Mouse (Mus musculus) heart, embryonic 16.5 days (tissue): Measurements from ENCODE around the gene Il25. TPM values are rescaled to one million over a fixed set of nuclear protein-coding genes. Genes with fewer than 3 reads are reported as not detected.

ENCODE experiments used
- ATAC-seq: fragments of 200-750 bp; cut with Nextera tagmentation; replicated peaks from 2 replicates; pipeline ENCODE4 v1.8.0; 2017; ENCODE audit warnings: moderate number of reproducible peaks; ENCODE audit not compliant: insufficient read depth, low FRiP score; ENCODE audit errors: extremely low read depth
- H3K27ac ChIP-seq: fragments of 300-500 bp; sonication (generic); 2 replicates; pipeline ENCODE4 v1.5.1; 2014; ENCODE audit warnings: mild to moderate bottlenecking, low read length, control low read depth, moderate library complexity
- H3K27me3 ChIP-seq: fragments of 300-500 bp; sonication (generic); 2 replicates; pipeline ENCODE4 v1.6.1; 2014; ENCODE audit warnings: low read length, mixed read lengths; ENCODE audit not compliant: control insufficient read depth, insufficient read depth
- H3K36me3 ChIP-seq: fragments of 300-500 bp; sonication (generic); 2 replicates; pipeline ENCODE4 v1.6.1; 2014; ENCODE audit not compliant: control insufficient read depth, insufficient read depth
- H3K4me1 ChIP-seq: fragments of 300-500 bp; sonication (generic); 2 replicates; pipeline ENCODE4 v1.6.1; 2014; ENCODE audit warnings: low read length, mixed read lengths; ENCODE audit not compliant: control insufficient read depth, insufficient read depth
- H3K4me2 ChIP-seq: fragments of 300-500 bp; sonication (generic); 2 replicates; pipeline ENCODE4 v1.6.1; 2014; ENCODE audit warnings: low read depth, mild to moderate bottlenecking, control low read depth, low read length
- H3K4me3 ChIP-seq: fragments of 300-500 bp; sonication (generic); 2 replicates; pipeline ENCODE4 v1.5.1; 2014; ENCODE audit warnings: mild to moderate bottlenecking, control low read depth, low read length
- H3K9ac ChIP-seq: fragments of 300-500 bp; sonication (generic); 2 replicates; pipeline ENCODE4 v1.6.1; 2014; ENCODE audit warnings: low read length, control low read depth
- H3K9me3 ChIP-seq: fragments of 300-500 bp; sonication (generic); replicated peaks from 2 replicates; pipeline ENCODE4 v1.6.1; 2016; ENCODE audit warnings: low read length; ENCODE audit not compliant: control insufficient read depth
- WGBS: fragments of 180-500 bp; shearing (Covaris S2); extraction: QIAGEN DNeasy Blood & Tissue Kit; methylation state at CpG from one replicate; pipeline ENCODE4 v1.1.7; 2014; 5-methylcytosine and 5-hydroxymethylcytosine counted together
- polyA plus RNA-seq: library from polyadenylated mRNA; unstranded; fragments of >200 nt; fragmentation: Nextera tagmentation; extraction: Ambion mirVana; gene quantifications from 2 replicates; pipeline ENCODE4 v1.2.1, GENCODE M21; 2015

Il25 gene
- polyA plus RNA-seq, 1 experiment from 2014 or later, result not detected

- no peaks in the 10 kb centered on the region for H3K9me3 ChIP-seq
- H3K4me3 ChIP-seq, result peak within 1 kb of the TSS; percentile 65
- H3K9ac ChIP-seq, result peak within 1 kb of the TSS; percentile 88
- peak within 1 kb of the TSS; percentile 97 for H3K4me2 ChIP-seq
- peaks cover 15% of the 10 kb centered on the region for H3K27me3 ChIP-seq
- ATAC-seq, result peak; percentile 61
- WGBS, result 7% methylated on average over 57 of the region's 57 CpGs
- peak within 1 kb of the TSS; percentile 91 for H3K27ac ChIP-seq
- peaks cover 21% of the 10 kb centered on the region for H3K4me1 ChIP-seq
- H3K36me3 ChIP-seq, result no peaks in the 10 kb centered on the region
Measured at GRCm38 (mm10) chr14:54925349-54926342, 6.8 kb upstream of the Il25 start, which contains the start of gene Efs. Gene Efs, minus strand, starts transcription at chr14:54926126.

GRCm38 (mm10) chr14:54926401-54927158 is 5.9 kb upstream of the Il25 start:
- 1% methylated on average over 51 of the region's 58 CpGs for WGBS
- Histone ChIP-seq H3K9ac (peak overlapping the region; percentile 88), H3K9me3 (no peaks in the 10 kb centered on the region), H3K4me1 (peaks cover 21% of the 10 kb centered on the region), H3K27ac (peak overlapping the region; percentile 91), H3K4me3 (peak overlapping the region; percentile 65), H3K36me3 (no peaks in the 10 kb centered on the region), H3K4me2 (peak overlapping the region; percentile 97), H3K27me3 (peaks cover 15% of the 10 kb centered on the region)
- ATAC-seq, result peak; percentile 63

- Histone ChIP-seq H3K27me3 (peaks cover 15% of the 10 kb centered on the region), H3K9me3 (no peaks in the 10 kb centered on the region), H3K4me3 (peak overlapping the region; percentile 65), H3K4me2 (peak overlapping the region; percentile 97), H3K4me1 (peaks cover 21% of the 10 kb centered on the region), H3K9ac (peak overlapping the region; percentile 88), H3K27ac (peak overlapping the region; percentile 91), H3K36me3 (no peaks in the 10 kb centered on the region)
- 42% methylated on average over 7 of the region's 7 CpGs for WGBS
- no peak for ATAC-seq
Measured at GRCm38 (mm10) chr14:54927296-54927695, 5.2 kb upstream of the Il25 start.

- no peaks in the 10 kb centered on the region for H3K9me3 ChIP-seq
- no peak for ATAC-seq
- H3K4me3 ChIP-seq, result no peak overlapping the region
- H3K9ac ChIP-seq, result no peak overlapping the region
- H3K27me3 ChIP-seq, result peaks cover 12% of the 10 kb centered on the region
- H3K36me3 ChIP-seq, result no peaks in the 10 kb centered on the region
- H3K4me1 ChIP-seq, result peaks cover 12% of the 10 kb centered on the region
- H3K27ac ChIP-seq, result no peak overlapping the region
- no peak overlapping the region for H3K4me2 ChIP-seq
- WGBS, result 58% methylated on average over 5 of the region's 5 CpGs
Measured at GRCm38 (mm10) chr14:54929801-54930200, 2.7 kb upstream of the Il25 start.

GRCm38 (mm10) chr14:54930431-54930830 is 2.1 kb upstream of the Il25 start:
- WGBS, result 25% methylated on average over 2 of the region's 2 CpGs
- Histone ChIP-seq H3K36me3 (no peaks in the 10 kb centered on the region), H3K9ac (no peak overlapping the region), H3K27ac (no peak overlapping the region), H3K27me3 (peaks cover 9% of the 10 kb centered on the region), H3K4me2 (no peak overlapping the region), H3K9me3 (no peaks in the 10 kb centered on the region), H3K4me1 (peaks cover 6% of the 10 kb centered on the region; the same call in 1 of the 2 replicates), H3K4me3 (no peak overlapping the region)
- ATAC-seq, result no peak

GRCm38 (mm10) chr14:54935904-54936830 is 3.7 kb downstream of the Il25 start, which contains the start of gene Cmtm5:
Gene Cmtm5, plus strand, starts transcription at chr14:54936261.
- H3K9ac ChIP-seq, result peak within 1 kb of the TSS; percentile 18; the same call in 1 of the 2 replicates
- whole genome bisulfite sequencing, result 25% methylated on average over 8 of the region's 8 CpGs
- H3K27ac ChIP-seq, result peak within 1 kb of the TSS; percentile 41; the same call in 1 of the 2 replicates

GRCm38 (mm10) chr14:54936831-54937160 is 4.3 kb downstream of the Il25 start:
- H3K4me3 ChIP-seq, result no peak overlapping the region
- WGBS, result 17% methylated on average over 6 of the region's 6 CpGs
- peaks cover 3% of the 10 kb centered on the region; the same call in 1 of the 2 replicates for H3K4me1 ChIP-seq
- H3K9me3 ChIP-seq, result no peaks in the 10 kb centered on the region
- no peaks in the 10 kb centered on the region for H3K27me3 ChIP-seq
- H3K4me2 ChIP-seq, result peak overlapping the region; percentile 17; the same call in 1 of the 2 replicates
- no peak overlapping the region for H3K9ac ChIP-seq
- peak overlapping the region; percentile 41; the same call in 1 of the 2 replicates for H3K27ac ChIP-seq
- no peak for ATAC-seq
- H3K36me3 ChIP-seq, result peaks cover 3% of the 10 kb centered on the region; the same call in 1 of the 2 replicates

More at GRCm38 (mm10) chr14:54935904-54936830, 3.7 kb downstream of the Il25 start, which contains the start of gene Cmtm5:
- H3K36me3 ChIP-seq, result no peaks in the 10 kb centered on the region
- H3K4me1 ChIP-seq, result peaks cover 3% of the 10 kb centered on the region; the same call in 1 of the 2 replicates
- peak within 1 kb of the TSS; percentile 17; the same call in 1 of the 2 replicates for H3K4me2 ChIP-seq
- H3K4me3 ChIP-seq, result no peak within 1 kb of the TSS
- no peaks in the 10 kb centered on the region for H3K27me3 ChIP-seq
- no peaks in the 10 kb centered on the region for H3K9me3 ChIP-seq
- no peak for ATAC-seq
